Mouse (Mus musculus): ENCODE measurements around the gene Cd244a. TPM values are rescaled to one million over a fixed set of nuclear protein-coding genes. Genes with fewer than 3 reads are reported as not detected.

Gene Cd244a
- total RNA-seq (2015), result 12.3 and 15.1 TPM in 2 replicates
- 16.3 and 16.8 TPM in 2 replicates for total RNA-seq (2017)

DNA sequence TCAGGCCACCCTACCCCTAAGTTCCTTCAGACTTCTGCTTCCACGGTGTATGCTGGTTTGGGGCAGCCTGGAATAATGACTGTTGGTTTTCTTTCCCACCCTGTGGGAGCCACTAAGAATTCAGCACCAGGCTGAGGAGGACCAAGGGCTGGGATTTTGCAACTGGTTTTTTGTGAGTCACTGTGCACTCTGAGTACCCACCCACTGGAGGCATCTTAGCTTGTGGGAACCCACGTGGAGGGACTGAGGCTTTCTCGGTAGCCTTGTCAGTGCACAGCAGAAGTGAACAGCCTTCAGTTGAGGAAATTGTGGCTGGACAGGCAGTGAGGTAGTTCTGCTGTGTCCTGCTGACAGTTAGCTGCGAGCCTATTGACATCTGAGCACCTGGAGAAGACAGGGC is at the start of gene Cd244a:
TSS of gene Cd244a (plus strand) at position 296 of the 400 bp plus-strand sequence.
- peak; percentile 83 for ATAC-seq (ENCODE audit: poor library complexity, severe bottlenecking)

DNA sequence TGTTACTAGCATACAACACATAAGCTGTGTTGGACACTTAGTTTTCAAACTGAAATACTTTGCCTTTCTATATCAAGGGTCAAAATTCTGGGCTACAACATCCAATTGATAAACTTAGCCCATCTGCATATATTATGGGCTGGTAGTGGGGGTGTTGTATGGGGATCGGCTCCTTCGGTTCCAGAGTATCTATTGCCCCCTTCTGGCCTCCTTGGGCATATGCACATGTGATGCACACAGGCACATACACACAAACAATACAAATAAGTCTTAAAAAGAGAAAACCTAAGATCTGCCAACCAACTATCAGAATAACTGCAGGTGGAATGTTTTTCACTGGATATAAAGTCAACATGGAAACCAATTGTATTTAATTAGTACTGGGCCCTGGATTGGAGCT is 45.8 kb upstream of the Cd244a start:
- ATAC-seq (ENCODE audit: poor library complexity, severe bottlenecking), result no peak; the same call in 1 of the 2 replicates

DNA sequence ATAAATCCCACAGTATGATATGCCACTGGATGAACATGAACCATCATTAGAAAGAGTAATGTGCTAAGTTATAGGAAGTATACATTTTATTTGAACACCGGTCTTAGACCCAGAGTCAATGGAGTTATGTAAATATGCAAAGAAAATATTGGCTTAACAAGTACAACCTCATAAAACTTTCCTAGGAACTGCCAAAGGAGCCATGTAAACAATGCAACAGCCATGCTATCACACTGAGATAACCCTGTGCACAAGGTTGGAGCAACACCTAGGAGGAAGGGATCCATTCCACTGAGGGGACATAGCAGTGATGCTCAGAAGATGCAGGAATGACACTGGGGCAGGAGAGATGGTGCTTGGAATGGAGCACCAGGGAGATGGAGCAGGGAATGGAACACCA is 45.2 kb upstream of the Cd244a start:
- no peak for ATAC-seq (ENCODE audit: poor library complexity, severe bottlenecking)

DNA sequence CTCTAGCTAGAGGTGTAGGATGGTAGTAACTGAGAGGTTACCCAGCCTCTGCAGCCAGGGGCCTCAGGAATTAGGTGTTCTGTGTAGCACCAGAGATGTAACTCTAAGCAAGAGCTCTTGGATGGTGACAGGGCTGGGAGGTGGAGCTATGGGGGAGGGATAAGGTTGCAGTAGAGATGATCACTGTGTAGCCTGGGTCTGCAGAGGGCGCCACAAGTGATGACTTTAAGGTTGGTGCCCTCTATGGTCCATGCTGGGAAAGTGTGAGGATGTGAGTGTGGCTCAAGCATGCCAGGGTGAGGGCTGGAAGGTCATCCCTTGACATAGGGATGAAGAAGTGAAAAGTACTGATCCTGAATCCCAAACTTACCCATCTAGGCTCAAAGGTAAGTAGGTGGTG is 44.0 kb upstream of the Cd244a start:
- peak; percentile 83 for ATAC-seq (ENCODE audit: poor library complexity, severe bottlenecking)

DNA sequence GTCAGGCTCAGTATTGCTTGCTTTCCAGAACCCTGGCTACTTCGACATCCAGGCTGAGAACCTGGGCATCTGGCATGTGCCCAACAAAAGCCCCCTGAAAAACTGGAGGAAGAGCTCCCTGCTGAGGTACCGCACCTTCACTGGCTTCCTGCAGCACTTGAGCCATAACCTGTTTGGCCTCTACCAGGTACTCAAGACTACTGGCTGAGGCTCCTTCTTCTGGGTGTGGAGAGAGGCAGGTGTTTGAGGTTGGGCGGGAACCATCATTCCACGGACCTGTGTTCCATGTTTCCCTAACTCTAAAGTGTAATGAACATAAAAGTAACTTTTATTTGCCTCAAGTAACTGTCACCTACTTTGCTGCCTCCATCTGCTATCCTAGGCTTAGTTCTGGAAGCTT is 43.4 kb upstream of the Cd244a start:
- no peak for ATAC-seq (ENCODE audit: poor library complexity, severe bottlenecking)

DNA sequence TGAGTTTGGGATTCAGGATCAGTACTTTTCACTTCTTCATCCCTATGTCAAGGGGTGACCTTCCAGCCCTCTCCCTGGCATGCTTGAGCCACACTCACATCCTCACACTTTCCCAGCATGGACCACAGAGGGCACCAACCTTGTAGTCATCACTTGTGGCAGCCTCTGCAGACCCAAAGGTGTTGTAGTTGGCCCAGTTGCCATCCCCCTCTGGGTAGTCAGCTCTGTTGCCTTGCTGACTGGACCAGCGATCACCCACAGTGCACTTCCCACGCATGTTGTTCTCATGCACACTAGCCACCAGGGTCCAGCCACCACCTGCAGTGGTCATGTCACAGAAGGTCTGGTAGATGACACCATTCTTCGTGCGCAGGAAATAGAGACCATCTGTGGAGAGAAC is 27.6 kb upstream of the Cd244a start:
- no peak for ATAC-seq (ENCODE audit: poor library complexity, severe bottlenecking)

DNA sequence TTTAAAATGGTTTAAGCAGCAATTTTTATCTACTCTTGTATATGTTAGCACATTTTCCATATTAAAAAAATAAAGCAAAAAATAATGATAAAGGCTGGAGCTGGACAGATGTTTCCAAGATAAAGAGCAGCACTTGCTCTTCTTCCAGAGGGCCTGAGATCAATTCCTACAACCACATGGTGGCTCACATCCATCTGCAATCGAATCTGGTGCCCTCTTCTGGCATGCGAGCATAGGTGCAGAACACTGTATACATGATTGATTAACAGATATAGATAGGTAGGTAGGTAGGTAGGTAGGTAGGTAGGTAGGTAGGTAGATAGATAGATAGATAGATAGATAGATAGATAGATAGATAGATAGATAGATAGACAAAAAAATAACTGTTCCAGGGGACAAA is 26.2 kb upstream of the Cd244a start:
- ATAC-seq (ENCODE audit: poor library complexity, severe bottlenecking), result no peak

DNA sequence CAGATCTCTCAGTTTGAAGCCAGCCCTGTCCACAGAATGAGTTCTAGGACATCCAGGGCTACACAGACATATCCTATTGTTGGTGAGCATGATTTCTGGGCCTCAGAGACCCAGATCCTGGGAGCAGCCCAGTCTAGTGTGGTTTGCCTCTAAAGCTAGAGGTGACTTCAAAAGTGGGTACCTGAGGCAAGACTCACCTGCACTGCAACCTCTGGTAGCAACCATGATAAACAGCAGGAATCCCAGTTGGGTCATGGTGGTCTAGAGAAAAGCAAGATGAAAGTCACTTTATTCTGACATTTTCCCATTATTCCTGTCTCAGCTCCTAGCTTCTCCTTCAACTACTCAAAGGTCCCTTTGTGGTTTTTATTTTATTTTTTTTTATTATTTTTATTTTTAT is 24.4 kb upstream of the Cd244a start:
- ATAC-seq (ENCODE audit: poor library complexity, severe bottlenecking), result no peak

DNA sequence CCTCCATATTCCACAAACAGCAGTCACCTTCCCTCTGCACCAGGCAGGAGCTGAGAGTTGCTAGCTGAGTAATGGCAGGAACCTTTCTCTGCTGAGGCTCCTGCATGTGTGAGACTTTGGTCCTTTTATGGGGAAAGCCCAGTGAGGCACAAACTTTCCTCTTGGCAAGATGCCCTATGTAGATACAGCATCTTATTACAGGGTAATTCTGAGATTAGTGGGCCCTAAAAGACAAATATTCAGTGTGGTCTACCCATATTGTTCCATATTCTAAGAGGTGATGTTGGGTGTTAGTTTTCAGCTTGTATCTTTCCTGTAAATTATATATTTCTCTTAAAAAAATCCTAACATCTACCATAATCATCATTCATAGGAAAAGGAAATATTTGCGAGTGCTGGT is 23.8 kb upstream of the Cd244a start, which contains the start of gene Itln1:
TSS of gene Itln1 (minus strand) at position 101 of the 400 bp plus-strand sequence.
- ATAC-seq (ENCODE audit: poor library complexity, severe bottlenecking), result no peak

DNA sequence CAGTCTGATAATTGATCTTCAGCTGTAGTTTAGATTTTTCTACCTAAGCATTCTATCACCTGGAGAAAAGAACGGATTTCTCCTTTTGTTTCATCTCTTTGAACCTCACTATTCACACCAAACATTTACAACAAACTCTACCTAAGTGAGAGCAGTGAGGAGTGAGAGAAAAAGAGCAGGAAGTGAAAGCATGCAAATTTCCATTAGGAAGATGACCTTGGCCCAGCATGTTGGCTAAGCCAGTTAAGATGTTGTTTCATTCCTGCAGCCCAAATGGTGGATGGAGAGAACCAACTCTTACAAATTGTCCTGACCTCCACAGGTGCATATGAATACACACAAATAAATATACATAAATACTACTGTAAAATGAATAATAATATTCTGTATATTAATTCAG is 18.3 kb upstream of the Cd244a start:
- no peak for ATAC-seq (ENCODE audit: poor library complexity, severe bottlenecking)

DNA sequence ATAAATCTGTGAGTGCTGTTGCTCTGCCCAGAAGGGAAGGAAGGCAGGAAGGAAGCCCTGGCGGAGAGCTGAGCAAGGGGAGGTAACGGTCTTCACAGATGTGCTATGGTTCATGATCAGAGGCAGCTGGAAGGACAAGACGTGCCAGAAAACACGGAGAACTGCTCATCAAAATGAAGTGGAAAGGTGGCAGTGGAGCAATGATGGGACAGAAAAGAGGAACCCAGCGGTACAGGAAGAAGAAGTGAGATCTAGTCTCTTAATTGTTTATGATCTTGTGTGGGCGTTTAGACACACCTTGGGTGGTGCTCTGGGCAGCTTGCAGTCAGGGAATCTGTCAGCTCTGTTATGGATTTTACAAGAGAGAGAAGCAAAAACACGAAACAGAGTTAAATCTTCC is 7.7 kb upstream of the Cd244a start:
- peak; percentile 88 for ATAC-seq (ENCODE audit: poor library complexity, severe bottlenecking)

DNA sequence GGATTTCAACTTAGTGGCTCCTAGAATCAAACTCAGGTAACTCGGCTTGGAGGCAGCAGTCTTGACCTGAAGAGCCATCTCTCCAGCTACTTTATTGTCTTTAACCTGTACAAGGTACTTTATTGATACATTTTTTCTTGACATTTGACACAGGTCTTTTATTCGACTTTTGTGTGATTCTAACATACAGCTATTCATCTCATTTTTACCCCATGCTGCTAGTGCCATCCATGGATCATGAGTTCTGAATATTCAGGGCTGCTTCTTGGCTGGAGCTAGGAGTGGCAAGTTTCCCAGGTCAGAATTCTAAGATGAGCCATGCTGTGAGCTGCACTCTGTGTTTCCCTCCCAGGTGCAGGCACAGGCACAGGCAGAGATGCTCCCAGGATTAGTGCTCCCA is 6.8 kb upstream of the Cd244a start:
- no peak for ATAC-seq (ENCODE audit: poor library complexity, severe bottlenecking)

DNA sequence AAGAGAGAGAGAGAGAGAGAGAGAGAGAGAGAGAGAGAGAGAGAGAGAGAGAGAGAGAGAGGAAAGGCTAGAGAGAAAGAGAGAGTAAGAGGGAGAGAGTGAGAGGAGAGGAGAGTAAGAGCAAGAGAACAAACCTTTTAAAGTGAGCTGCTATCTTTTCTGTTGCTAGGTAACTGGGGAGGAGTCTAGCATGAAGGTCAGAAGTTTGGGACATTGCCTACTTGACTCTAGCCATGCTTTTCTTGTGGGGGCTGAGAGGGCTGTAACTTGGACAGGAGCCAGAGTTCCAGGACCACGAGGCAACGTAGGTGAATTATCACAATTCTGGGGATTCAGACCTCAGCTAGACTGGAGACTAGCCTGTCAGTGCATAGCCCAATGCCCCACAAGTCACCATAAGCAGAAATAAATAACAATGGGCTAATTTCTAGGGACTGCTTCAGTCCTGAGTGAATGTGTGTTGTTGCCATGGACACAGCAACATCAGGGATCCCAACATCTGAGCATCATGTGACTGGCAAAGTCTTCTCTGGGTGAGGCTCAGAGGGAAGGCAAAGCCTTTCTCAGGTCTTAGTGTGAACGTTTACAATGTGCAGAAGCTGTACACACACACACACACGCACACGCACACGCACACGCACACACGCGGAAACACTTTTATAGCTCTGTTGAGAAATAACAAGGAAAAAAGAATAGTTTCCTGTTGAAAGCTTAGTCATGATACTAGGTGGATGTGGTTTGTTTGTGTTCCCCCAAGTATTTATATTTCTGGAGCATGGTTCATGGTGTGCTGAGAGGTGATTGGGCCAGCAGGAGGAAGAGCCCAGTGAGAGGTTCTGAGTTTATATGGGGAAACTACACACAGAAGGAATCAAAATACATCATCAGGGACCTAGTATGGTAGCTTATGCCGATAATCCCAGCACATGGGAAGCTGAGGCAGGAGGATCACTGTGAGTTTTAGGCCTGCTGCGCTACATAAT is 5.3 kb upstream of the Cd244a start:
- ATAC-seq (ENCODE audit: poor library complexity, severe bottlenecking), result 0 out of 2 replicates have a peak, but pooled peaks have one; percentile 14

DNA sequence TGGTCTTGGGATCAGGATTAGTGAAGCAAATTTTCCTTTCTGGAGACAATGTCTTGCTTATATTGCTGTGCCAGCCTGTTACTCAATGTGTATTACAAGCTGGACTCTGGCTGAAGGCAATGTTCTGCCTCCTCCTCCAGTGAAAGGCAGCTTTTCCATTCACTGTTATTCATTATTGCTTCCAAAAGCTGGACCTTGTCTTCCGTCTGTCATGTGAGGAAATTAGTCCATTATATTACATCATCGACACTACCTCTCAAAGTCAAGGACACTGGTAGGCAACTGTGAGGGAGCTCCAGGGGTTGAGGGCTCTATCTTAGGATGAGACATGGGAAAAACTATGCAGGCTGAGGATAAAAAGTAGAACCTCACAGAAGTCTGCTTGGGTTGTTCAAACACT is 2.6 kb upstream of the Cd244a start:
- ATAC-seq (ENCODE audit: poor library complexity, severe bottlenecking), result no peak

DNA sequence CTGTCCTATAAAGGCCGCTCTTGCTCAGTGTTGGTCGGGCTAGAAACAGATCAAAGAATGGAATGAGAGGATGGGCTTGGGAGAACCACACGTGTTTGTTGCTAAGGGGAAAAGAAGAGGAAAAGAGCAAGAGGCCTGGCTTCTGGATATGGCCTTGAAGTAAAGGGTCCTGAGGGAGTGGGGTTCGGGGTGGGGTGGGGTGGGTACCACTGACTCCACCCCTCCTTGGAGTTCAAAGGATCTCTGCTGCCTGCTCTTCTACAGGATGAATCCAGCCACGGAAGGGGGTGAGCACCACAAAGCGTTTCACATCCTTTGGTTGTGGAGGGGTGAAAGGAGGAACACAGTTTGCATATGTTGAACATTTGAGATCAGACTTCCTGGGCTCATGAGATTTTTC is 586 bp upstream of the Cd244a start:
- no peak for ATAC-seq (ENCODE audit: poor library complexity, severe bottlenecking)

DNA sequence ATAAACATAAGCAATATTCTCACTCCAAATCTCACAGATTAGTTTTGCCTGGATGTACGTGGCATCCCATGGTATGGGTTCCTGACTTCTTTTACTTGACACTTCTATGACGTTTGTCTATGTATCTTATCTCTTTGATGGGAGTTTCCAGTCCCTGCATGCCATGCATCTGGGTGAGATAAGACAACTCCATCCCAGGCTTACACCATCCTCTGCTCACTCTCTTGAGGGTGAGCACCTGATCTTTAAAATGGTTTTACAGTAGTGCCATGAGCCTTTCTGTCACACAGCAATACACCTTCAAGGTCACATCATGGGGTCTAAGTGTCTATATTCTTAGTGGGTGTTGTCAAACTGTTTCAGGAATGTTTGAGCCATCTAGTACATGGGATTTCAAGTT is 1.3 kb downstream of the Cd244a start:
- no peak for ATAC-seq (ENCODE audit: poor library complexity, severe bottlenecking)

DNA sequence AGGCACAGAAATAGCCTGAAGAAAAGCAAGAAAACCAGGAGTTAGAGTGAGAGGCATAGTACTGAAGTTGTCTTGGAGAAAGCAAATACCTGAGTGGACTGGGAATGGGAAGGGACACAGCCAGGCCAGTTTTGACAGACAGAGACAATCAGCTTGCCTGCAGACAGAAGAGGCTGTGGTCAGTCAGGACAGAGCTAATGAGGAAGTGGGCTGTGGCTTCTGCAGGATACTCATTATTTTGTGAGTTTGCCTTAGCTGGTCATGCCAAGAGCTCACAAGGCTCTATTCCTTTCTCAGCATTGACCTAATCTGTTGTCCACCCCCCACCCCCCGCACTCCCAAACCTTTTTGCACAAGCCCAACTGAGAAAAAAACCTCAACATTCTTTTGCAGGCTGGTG is 2.2 kb downstream of the Cd244a start:
- ATAC-seq (ENCODE audit: poor library complexity, severe bottlenecking), result peak; percentile 48

DNA sequence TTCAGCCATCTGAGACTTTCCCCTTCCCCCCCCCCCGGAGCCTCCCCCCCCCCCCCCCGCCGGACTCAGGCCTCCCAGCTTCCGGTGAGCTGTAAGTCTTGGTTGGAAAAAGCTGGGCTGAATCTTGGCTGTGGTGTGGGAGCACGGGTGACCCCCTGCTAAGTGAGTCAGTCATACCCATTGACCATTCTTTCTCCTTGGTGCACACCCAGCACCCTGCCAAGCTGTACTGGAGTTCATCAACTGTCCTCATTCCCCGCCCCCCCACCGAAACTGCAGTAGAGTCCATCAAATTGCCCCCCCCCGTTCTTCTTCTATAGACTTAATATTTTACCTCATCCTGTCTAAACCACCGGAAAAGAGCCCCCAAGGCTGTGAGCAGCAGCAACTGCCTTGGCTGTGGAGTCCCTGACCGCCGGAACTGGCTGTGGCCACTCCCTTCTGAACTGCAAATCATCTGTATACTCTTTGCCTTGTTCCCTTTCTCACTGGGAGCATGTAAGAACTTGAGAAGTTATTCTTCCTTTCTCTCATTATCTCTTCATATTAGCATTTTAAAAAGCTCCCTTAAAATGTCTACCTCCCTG is 2.7 kb downstream of the Cd244a start:
- ATAC-seq (ENCODE audit: poor library complexity, severe bottlenecking), result peak; percentile 32

DNA sequence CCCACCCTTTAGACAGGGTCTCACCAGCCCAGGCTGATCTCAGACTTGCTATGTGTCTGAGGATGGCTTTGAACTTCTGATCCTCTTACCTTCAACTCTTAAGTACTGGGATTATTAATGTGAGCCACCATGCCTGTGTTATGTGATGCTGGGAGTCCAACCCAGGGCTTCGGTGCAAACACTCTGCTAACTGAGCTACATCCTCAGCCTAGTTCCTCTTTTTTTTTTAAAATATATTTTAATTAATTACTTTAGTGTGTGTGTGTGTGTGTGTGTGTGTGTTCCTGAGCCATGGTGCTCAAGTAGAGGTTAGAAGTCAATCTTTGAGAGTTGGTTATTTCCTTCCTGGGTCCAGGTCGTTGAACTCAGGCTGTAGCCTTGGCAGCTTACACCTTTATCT is 4.0 kb downstream of the Cd244a start:
- no peak for ATAC-seq (ENCODE audit: poor library complexity, severe bottlenecking)

DNA sequence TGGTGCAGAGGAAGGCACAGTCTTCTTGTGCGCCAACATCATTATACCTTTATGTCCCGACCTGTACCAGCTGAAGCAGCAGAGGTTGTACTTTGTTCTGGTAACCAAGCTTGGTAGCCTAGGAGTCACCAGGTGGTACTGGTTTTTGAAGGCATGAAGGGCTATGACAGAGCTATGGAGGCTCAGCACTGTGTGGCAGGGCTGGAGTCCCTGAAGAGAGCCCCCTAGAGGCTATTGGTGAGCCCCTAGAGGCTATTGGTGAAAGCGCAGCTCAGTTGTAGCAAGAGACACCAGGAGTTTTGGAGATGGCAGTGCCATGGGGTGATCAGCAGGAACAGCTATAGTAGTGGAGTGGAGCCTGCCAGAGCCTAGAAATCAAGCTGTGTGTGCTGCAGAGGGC is 5.3 kb downstream of the Cd244a start:
- peak; percentile 71 for ATAC-seq (ENCODE audit: poor library complexity, severe bottlenecking)

DNA sequence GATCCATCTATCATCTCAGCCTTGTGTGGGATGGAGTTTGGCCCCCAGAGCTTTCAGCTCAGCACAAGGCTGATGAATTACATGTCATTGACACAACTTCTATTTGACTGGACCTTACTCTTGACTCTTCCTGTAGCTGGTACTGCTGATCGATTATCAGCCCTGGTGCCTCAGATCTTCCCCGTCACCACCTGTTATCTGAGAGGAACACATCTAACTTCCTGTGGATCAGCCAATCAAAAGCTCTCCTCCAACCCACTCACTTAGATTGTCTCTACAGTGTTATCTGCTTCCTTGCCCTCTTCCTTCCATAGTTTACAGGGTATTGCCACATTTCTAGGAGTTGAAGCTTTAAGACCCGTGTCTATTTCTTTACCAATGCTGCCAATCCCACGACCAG is 6.9 kb downstream of the Cd244a start:
- no peak for ATAC-seq (ENCODE audit: poor library complexity, severe bottlenecking)

DNA sequence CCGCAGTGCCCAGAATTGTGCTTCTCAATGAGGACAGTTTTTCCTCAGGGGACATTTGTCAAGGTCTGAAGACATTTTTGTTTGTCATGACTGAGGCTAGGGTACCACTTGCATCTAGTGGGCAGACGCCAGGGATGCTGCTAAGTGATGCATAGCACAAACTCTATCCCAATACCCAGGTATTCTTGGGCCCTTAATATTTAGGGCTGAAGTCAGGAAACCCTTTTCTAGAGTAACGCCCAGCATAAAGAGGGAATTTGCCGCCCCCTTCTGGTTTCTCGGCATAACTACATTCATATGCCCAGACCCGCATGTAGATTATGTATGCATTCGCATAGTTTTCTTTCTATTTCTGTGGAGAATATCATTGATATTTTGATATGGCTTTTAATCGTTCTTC is 7.8 kb downstream of the Cd244a start:
- ATAC-seq (ENCODE audit: poor library complexity, severe bottlenecking), result peak; percentile 56
